Mouse (Mus musculus): ENCODE data around the gene Prkch. TPM values are rescaled to one million over a fixed set of nuclear protein-coding genes. Genes with fewer than 3 reads are reported as not detected.

Gene Prkch
- polyA plus RNA-seq, 2 experiments: 1.1 to 1.6 TPM

DNA sequence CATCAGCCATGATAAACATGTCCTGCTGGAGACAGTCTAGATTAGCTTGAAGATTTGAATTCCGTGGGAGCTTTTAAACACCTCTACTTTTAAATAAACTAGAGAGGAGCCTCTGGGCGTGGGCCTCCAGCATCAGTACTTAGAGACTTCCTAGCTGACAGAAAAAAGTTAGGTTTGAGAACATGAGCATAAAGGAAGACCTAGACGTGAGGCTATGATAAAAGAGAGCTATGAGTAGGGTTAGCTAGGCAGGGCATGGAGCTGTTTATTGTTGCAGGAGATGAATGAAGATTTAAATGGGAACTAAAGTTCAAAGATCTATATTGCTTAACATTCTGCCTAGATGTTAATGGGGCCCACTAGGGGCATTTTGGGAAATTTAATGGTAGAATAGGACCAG lies 2.7 kb downstream of the Prkch start:
- WGBS (ENCODE audit: insufficient replicate concordance): 34% methylated on average over 3 of the region's 3 CpGs
- Histone ChIP-seq H3K4me1 (replicated peaks; ENCODE audit: control insufficient read depth in 2 of 2, insufficient read depth in 2 of 2, low read length in 1 of 2) (peaks cover 0 to 2% of the 10 kb centered on the region in 2 experiments; a peak in 1 of 4 replicates), H3K4me3 (ENCODE audit: insufficient read depth in 1 of 2, low read depth in 2 of 2, low read length in 2 of 2) (no peak overlapping the region), H3K9ac (replicated peaks) (no peak overlapping the region), H3K36me3 (replicated peaks; ENCODE audit: control insufficient read depth, insufficient read depth, low read depth) (no peaks in the 10 kb centered on the region), H3K4me2 (ENCODE audit: low read depth) (no peak overlapping the region), H3K27ac (no peak overlapping the region), H3K27me3 (ENCODE audit: control insufficient read depth, insufficient read depth, low read length) (peaks cover 29% of the 10 kb centered on the region), H3K9me3 (ENCODE audit: control insufficient read depth, low read length) (no peaks in the 10 kb centered on the region)
- DNase-seq (ENCODE audit: low read depth in 3 of 3, low spot score in 3 of 3) (no peak), ATAC-seq (ENCODE audit: insufficient read depth) (no peak)
- no peak for TF ChIP-seq EP300 (IDR thresholded peaks at IDR 0.05; ENCODE audit: low read depth)

- no peak for ATAC-seq (ENCODE audit: insufficient read depth)
- 72% methylated on average over 15 of the region's 15 CpGs for WGBS (ENCODE audit: insufficient replicate concordance)
- H3K27ac ChIP-seq: no peak overlapping the region
- TF ChIP-seq CTCF (IDR thresholded peaks at IDR 0.05; ENCODE audit: low read depth) (no peak), EP300 (IDR thresholded peaks at IDR 0.05; ENCODE audit: low read depth) (no peak)
- no peaks in the 10 kb centered on the region for H3K9me3 ChIP-seq (ENCODE audit: control insufficient read depth, low read length)
- no peak overlapping the region for H3K4me3 ChIP-seq (ENCODE audit: insufficient read depth in 1 of 2, low read depth in 2 of 2, low read length in 2 of 2)
- no peaks in the 10 kb centered on the region for H3K36me3 ChIP-seq (replicated peaks; ENCODE audit: control insufficient read depth, insufficient read depth, low read depth)
- H3K27me3 ChIP-seq (ENCODE audit: control insufficient read depth, insufficient read depth, low read length): peaks cover 6% of the 10 kb centered on the region
- DNase-seq (ENCODE audit: low read depth in 3 of 3, low spot score in 3 of 3): no peak
- H3K4me2 ChIP-seq (ENCODE audit: low read depth): no peak overlapping the region
- H3K9ac ChIP-seq (replicated peaks): no peak overlapping the region
- H3K4me1 ChIP-seq (replicated peaks; ENCODE audit: control insufficient read depth in 2 of 2, insufficient read depth in 2 of 2, low read length in 1 of 2): peaks cover 0 to 5% of the 10 kb centered on the region in 2 experiments; a peak in 1 of 4 replicates
These were observed 6.2 kb downstream of the Prkch start for GRCm38 (mm10) chr12:73590627-73591276.

- TF ChIP-seq EP300 (IDR thresholded peaks at IDR 0.05; ENCODE audit: low read depth) (no peak), CTCF (IDR thresholded peaks at IDR 0.05; ENCODE audit: low read depth) (no peak)
- Histone ChIP-seq H3K4me2 (ENCODE audit: low read depth) (no peak overlapping the region), H3K27me3 (ENCODE audit: control insufficient read depth, insufficient read depth, low read length) (no peaks in the 10 kb centered on the region), H3K9ac (replicated peaks) (no peak overlapping the region), H3K9me3 (ENCODE audit: control insufficient read depth, low read length) (no peaks in the 10 kb centered on the region), H3K36me3 (replicated peaks; ENCODE audit: control insufficient read depth, insufficient read depth, low read depth) (no peaks in the 10 kb centered on the region), H3K27ac (no peak overlapping the region), H3K4me3 (ENCODE audit: insufficient read depth in 1 of 2, low read depth in 2 of 2, low read length in 2 of 2) (no peak overlapping the region), H3K4me1 (replicated peaks; ENCODE audit: control insufficient read depth in 2 of 2, insufficient read depth in 2 of 2, low read length in 1 of 2) (0 out of 4 replicates have a peak, but pooled peaks cover 0 to 4% of the 10 kb centered on the region in 2 experiments)
- 52% methylated on average over 8 of the region's 11 CpGs for WGBS (ENCODE audit: insufficient replicate concordance)
- ATAC-seq (ENCODE audit: insufficient read depth) (no peak), DNase-seq (ENCODE audit: low read depth in 3 of 3, low spot score in 3 of 3) (no peak)
These were observed 7.0 kb downstream of the Prkch start for GRCm38 (mm10) chr12:73591625-73592024.

DNA sequence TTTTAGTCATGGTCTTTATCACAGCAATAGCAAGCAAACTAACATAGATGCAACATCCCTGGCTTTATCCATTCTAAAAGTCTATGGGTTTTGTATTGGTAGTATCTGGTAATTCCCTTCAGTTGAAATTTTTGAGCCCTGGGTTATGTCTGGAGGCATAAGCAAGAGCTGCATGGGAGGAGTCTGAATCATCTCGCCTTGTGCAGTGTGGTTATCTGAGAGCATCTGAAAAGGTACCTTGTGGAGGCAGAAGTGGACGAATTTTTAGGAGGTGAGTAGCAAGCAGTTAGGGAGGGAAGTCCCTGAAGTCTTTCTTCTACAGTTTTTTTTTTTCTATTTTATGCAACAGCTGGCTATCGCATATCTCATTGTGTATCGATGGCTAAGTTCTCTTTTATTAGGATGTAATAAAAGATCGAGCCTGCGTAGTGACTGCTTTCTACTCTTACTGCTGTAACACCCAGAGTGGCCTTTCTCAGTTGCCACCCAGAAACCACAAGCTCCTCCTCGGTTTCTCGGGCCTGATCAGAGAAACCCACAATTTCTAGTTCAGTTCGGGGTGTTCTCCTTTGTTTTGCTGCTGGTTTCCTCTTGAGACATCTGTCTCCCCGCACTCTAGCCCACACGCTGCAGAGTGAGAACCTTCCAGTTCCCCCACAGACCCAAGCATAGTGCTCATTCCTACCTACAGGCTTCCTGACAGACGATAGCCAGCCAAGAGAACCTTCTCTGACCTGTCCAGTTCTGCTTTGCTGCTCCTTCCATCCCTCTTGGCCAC lies 8.6 kb downstream of the Prkch start:
- no peak overlapping the region for H3K4me3 ChIP-seq (ENCODE audit: insufficient read depth in 1 of 2, low read depth in 2 of 2, low read length in 2 of 2)
- no peak overlapping the region for H3K4me2 ChIP-seq (ENCODE audit: low read depth)
- H3K27me3 ChIP-seq (ENCODE audit: control insufficient read depth, insufficient read depth, low read length): no peaks in the 10 kb centered on the region
- DNase-seq (ENCODE audit: low read depth in 3 of 3, low spot score in 3 of 3): no peak
- TF ChIP-seq EP300 (IDR thresholded peaks at IDR 0.05; ENCODE audit: low read depth) (no peak), CTCF (IDR thresholded peaks at IDR 0.05; ENCODE audit: low read depth) (no peak)
- H3K27ac ChIP-seq: no peak overlapping the region
- H3K9ac ChIP-seq (replicated peaks): no peak overlapping the region
- ATAC-seq (ENCODE audit: insufficient read depth): no peak
- 0 out of 4 replicates have a peak, but pooled peaks cover 0 to 4% of the 10 kb centered on the region in 2 experiments for H3K4me1 ChIP-seq (replicated peaks; ENCODE audit: control insufficient read depth in 2 of 2, insufficient read depth in 2 of 2, low read length in 1 of 2)
- H3K36me3 ChIP-seq (replicated peaks; ENCODE audit: control insufficient read depth, insufficient read depth, low read depth): no peaks in the 10 kb centered on the region
- H3K9me3 ChIP-seq (ENCODE audit: control insufficient read depth, low read length): no peaks in the 10 kb centered on the region
- 22% methylated on average over 12 of the region's 12 CpGs for WGBS (ENCODE audit: insufficient replicate concordance)

- ATAC-seq (ENCODE audit: insufficient read depth): no peak
- 45% methylated on average over 9 of the region's 9 CpGs for WGBS (ENCODE audit: insufficient replicate concordance)
These were observed 9.7 kb downstream of the Prkch start for GRCm38 (mm10) chr12:73594177-73594745.

More at GRCm38 (mm10) chr12:73594177-73594745, 9.7 kb downstream of the Prkch start:
- Histone ChIP-seq H3K36me3 (replicated peaks; ENCODE audit: control insufficient read depth, insufficient read depth, low read depth) (no peaks in the 10 kb centered on the region), H3K4me2 (ENCODE audit: low read depth) (no peak overlapping the region), H3K27ac (no peak overlapping the region), H3K27me3 (ENCODE audit: control insufficient read depth, insufficient read depth, low read length) (no peaks in the 10 kb centered on the region), H3K9ac (replicated peaks) (no peak overlapping the region), H3K9me3 (ENCODE audit: control insufficient read depth, low read length) (no peaks in the 10 kb centered on the region), H3K4me1 (replicated peaks; ENCODE audit: control insufficient read depth in 2 of 2, insufficient read depth in 2 of 2, low read length in 1 of 2) (0 out of 4 replicates have a peak, but pooled peaks cover 0 to 4% of the 10 kb centered on the region in 2 experiments), H3K4me3 (ENCODE audit: insufficient read depth in 1 of 2, low read depth in 2 of 2, low read length in 2 of 2) (no peak overlapping the region)
- TF ChIP-seq EP300 (IDR thresholded peaks at IDR 0.05; ENCODE audit: low read depth): no peak
- no peak for TF ChIP-seq CTCF (IDR thresholded peaks at IDR 0.05; ENCODE audit: low read depth)
- DNase-seq (ENCODE audit: low read depth in 3 of 3, low spot score in 3 of 3): no peak
